Mouse (Mus musculus): Measurements from ENCODE around the gene Camsap1. TPM values are rescaled to one million over a fixed set of nuclear protein-coding genes. Genes with fewer than 3 reads are reported as not detected.

Gene Camsap1
- polyA plus RNA-seq (2012; rRNA removed): 3.7 and 8.0 TPM in 2 replicates

GRCm38 (mm10) chr2:25983159-25983907 lies at the start of gene Camsap1:
Gene Camsap1 (minus strand): TSS chr2:25983282.

GRCm38 (mm10) chr2:26021561-26022257 lies 38.6 kb upstream of the Camsap1 start, which contains the start of gene Ubac1:
Gene Ubac1 (minus strand): TSS chr2:26021747.

Other genes starting within 250 kb of the Camsap1 start
- not detected in 2 replicates for gene Obp2b, start 246.3 kb downstream of the Camsap1 start, polyA plus RNA-seq (2012; rRNA removed)
- gene Lcn3, start 217.7 kb downstream of the Camsap1 start, polyA plus RNA-seq (2012; rRNA removed): not detected in 2 replicates
- gene Lcn11, start 206.3 kb downstream of the Camsap1 start, polyA plus RNA-seq (2012; rRNA removed): not detected in 2 replicates
- not detected in 2 replicates for gene Gm13539, start 201.0 kb downstream of the Camsap1 start, polyA plus RNA-seq (2012; rRNA removed)
- not detected in 2 replicates for gene Glt6d1, start 167.4 kb downstream of the Camsap1 start, polyA plus RNA-seq (2012; rRNA removed)
- gene Lcn9, start 160.1 kb downstream of the Camsap1 start, polyA plus RNA-seq (2012; rRNA removed): not detected in 2 replicates
- gene Sohlh1, start 136.0 kb downstream of the Camsap1 start, polyA plus RNA-seq (2012; rRNA removed): not detected in 2 replicates
- gene Kcnt1, start 119.5 kb downstream of the Camsap1 start, polyA plus RNA-seq (2012; rRNA removed): 2.3 and 4.0 TPM in 2 replicates
- 65.0 and 65.8 TPM in 2 replicates for gene Ubac1, start 38.5 kb upstream of the Camsap1 start, polyA plus RNA-seq (2012; rRNA removed)
- 75.8 and 82.9 TPM in 2 replicates for gene Nacc2, start 139.9 kb upstream of the Camsap1 start, polyA plus RNA-seq (2012; rRNA removed)
- gene Lhx3, start 225.0 kb upstream of the Camsap1 start, polyA plus RNA-seq (2012; rRNA removed): 0.05 and 0.22 TPM in 2 replicates

All from colon, adult 2 months (tissue).